Mouse (Mus musculus) liver, embryonic 13.5 days (tissue): ENCODE results near the gene Spred3. TPM values are rescaled to one million over a fixed set of nuclear protein-coding genes. Genes with fewer than 3 reads are reported as not detected.
"Not testable (repeated sequence)": the region's sequence is repeated elsewhere in the genome, so short reads cannot be mapped to it uniquely, and the experiment has no call there.

Experiments used
- ATAC-seq: fragments of 200-750 bp; cut with Nextera tagmentation; 2 replicates; pipeline ENCODE4 v1.8.0; 2017; ENCODE audit warnings: low read depth, mild to moderate bottlenecking, moderate number of reproducible peaks, moderate library complexity
- DNase-seq: peaks from one replicate; pipeline ENCODE4 v3.0.0; 2022
- H3K27ac ChIP-seq: fragments of 300-500 bp; sonication (generic); 2 replicates; pipeline ENCODE4 v1.5.1; 2015; ENCODE audit warnings: moderate library complexity, mild to moderate bottlenecking, inconsistent platforms
- H3K27me3 ChIP-seq: fragments of 300-500 bp; sonication (generic); 2 replicates; pipeline ENCODE4 v1.6.1; 2015; ENCODE audit warnings: mild to moderate bottlenecking, inconsistent platforms
- H3K36me3 ChIP-seq: fragments of 300-500 bp; sonication (generic); 2 replicates; pipeline ENCODE4 v1.6.1; 2015; ENCODE audit warnings: mild to moderate bottlenecking, inconsistent platforms
- H3K4me1 ChIP-seq: fragments of 300-500 bp; sonication (generic); replicated peaks from 2 replicates; pipeline ENCODE4 v1.6.1; 2015; ENCODE audit warnings: inconsistent platforms
- H3K4me2 ChIP-seq: fragments of 300-500 bp; sonication (generic); 2 replicates; pipeline ENCODE4 v1.6.1; 2015; ENCODE audit warnings: inconsistent platforms, mild to moderate bottlenecking, moderate library complexity
- H3K4me3 ChIP-seq: fragments of 300-500 bp; sonication (generic); replicated peaks from 2 replicates; pipeline ENCODE4 v1.5.1; 2015; ENCODE audit warnings: mild to moderate bottlenecking, inconsistent platforms
- H3K9ac ChIP-seq: fragments of 300-500 bp; sonication (generic); 2 replicates; pipeline ENCODE4 v1.6.1; 2015; ENCODE audit warnings: mild to moderate bottlenecking, inconsistent platforms
- H3K9me3 ChIP-seq: fragments of 300-500 bp; sonication (generic); replicated peaks from 2 replicates; pipeline ENCODE4 v1.6.1; 2016; ENCODE audit warnings: inconsistent platforms
- WGBS: fragments of 180-500 bp; shearing (Covaris S2); methylation state at CpG from one replicate; pipeline ENCODE4 v1.1.7; 2015; ENCODE audit not compliant: insufficient replicate concordance; 5-methylcytosine and 5-hydroxymethylcytosine counted together
- polyA plus RNA-seq: library from polyadenylated mRNA; unstranded; fragments of >200 nt; fragmentation: Nextera tagmentation; extraction: Ambion mirVana; gene quantifications from 2 replicates; pipeline ENCODE4 v1.2.1, GENCODE M21; 2015

Gene Spred3
- polyA plus RNA-seq, 1 experiment from 2014 or later: 0.23 TPM

DNA sequence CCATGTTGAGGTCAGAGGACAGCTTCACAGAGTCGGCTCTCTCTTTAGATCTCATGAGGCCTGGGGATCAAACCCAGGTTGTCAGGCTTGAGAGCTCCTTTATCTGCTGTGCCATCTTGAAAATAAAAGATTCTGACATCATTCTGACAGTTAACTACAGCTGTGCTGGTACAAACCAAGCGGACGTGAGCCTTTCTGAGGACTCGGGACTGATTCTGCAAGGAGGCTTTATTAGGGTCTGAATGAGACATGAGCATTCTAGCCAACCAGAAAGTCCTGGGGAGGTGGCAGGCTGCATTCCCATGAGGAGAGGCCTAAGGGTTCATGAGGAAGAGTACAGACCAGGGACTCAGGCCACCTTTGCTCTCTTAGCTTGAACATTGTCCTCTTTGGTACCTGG is 11.1 kb upstream of the Spred3 start:
- not testable (repeated sequence) for H3K27ac ChIP-seq, DNase-seq, H3K27me3 ChIP-seq, H3K4me3 ChIP-seq, ATAC-seq, H3K9ac ChIP-seq, H3K9me3 ChIP-seq
- H3K36me3 ChIP-seq: peaks cover 17% of the 10 kb centered on the region
- H3K4me2 ChIP-seq: 0 out of 2 replicates have a peak overlapping the region, but pooled peaks have one; percentile 91
- WGBS: 64% methylated on average over 4 of the region's 4 CpGs
- peaks cover 28% of the 10 kb centered on the region for H3K4me1 ChIP-seq

GRCm38 (mm10) chr7:29180854-29181236 is 10.6 kb upstream of the Spred3 start:
- Histone ChIP-seq H3K4me1 (peaks cover 28% of the 10 kb centered on the region), H3K9ac (peak overlapping the region; percentile 50; the same call in 1 of the 2 replicates), H3K4me3 (peak overlapping the region; percentile 85), H3K4me2 (peak overlapping the region; percentile 91), H3K27me3 (no peaks in the 10 kb centered on the region), H3K36me3 (peaks cover 22% of the 10 kb centered on the region), H3K27ac (peak overlapping the region; percentile 43), H3K9me3 (no peaks in the 10 kb centered on the region)
- DNase-seq (no peak), ATAC-seq (no peak)
- WGBS: 40% methylated on average over 5 of the region's 5 CpGs

GRCm38 (mm10) chr7:29180077-29180853 is 10.1 kb upstream of the Spred3 start, which contains the start of gene Psmd8:
Gene Psmd8 (minus strand): TSS chr7:29180701.
- H3K4me3 ChIP-seq: peak within 1 kb of the TSS; percentile 85
- peak within 1 kb of the TSS; percentile 59 for H3K27ac ChIP-seq
- under 1% methylated on average over 62 of the region's 62 CpGs for WGBS
- DNase-seq (peak; percentile 95), ATAC-seq (peak; percentile 93)
- H3K4me2 ChIP-seq: peak within 1 kb of the TSS; percentile 91
- H3K36me3 ChIP-seq: peaks cover 28% of the 10 kb centered on the region
- peak within 1 kb of the TSS; percentile 87 for H3K9ac ChIP-seq
- peaks cover 28% of the 10 kb centered on the region for H3K4me1 ChIP-seq
- no peaks in the 10 kb centered on the region for H3K27me3 ChIP-seq
- H3K9me3 ChIP-seq: no peaks in the 10 kb centered on the region

DNA sequence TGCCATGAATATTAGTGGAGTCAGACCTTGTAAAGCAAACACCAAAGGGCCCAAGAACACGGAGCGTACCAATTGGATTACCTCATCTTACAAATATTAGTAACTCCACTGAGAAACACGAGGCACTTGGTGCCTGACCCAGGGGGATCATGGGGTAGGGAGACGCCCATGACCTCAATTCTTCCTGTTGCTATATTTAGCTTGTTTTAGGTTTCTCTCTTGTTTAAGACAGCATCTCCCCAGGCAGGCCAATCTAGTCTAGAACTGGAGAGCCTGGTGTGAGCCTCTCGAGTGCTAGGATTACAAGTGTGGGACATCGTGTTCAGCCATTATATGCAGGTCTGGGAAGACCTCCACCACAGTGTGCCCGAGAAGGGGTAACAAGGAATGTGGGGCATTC is 9.1 kb upstream of the Spred3 start:
- peaks cover 28% of the 10 kb centered on the region for H3K4me1 ChIP-seq
- peak overlapping the region; percentile 87 for H3K9ac ChIP-seq
- H3K9me3 ChIP-seq: no peaks in the 10 kb centered on the region
- H3K4me3 ChIP-seq: peak overlapping the region; percentile 85
- no peak for ATAC-seq
- peak overlapping the region; percentile 91 for H3K4me2 ChIP-seq
- peaks cover 37% of the 10 kb centered on the region for H3K36me3 ChIP-seq
- 14% methylated on average over 7 of the region's 7 CpGs for WGBS
- DNase-seq: no peak
- H3K27ac ChIP-seq: peak overlapping the region; percentile 59; the same call in 1 of the 2 replicates
- H3K27me3 ChIP-seq: no peaks in the 10 kb centered on the region

GRCm38 (mm10) chr7:29178106-29178505 is 7.9 kb upstream of the Spred3 start:
- Histone ChIP-seq H3K27me3 (peaks cover 8% of the 10 kb centered on the region), H3K9me3 (no peaks in the 10 kb centered on the region), H3K4me1 (peaks cover 28% of the 10 kb centered on the region), H3K27ac (no peak overlapping the region), H3K4me2 (no peak overlapping the region; the same call in 1 of the 2 replicates), H3K9ac (no peak overlapping the region), H3K4me3 (peak overlapping the region; percentile 85; the same call in 1 of the 2 replicates), H3K36me3 (peaks cover 49% of the 10 kb centered on the region)
- 91% methylated on average over 4 of the region's 4 CpGs for WGBS
- no peak for ATAC-seq
- no peak for DNase-seq

- Histone ChIP-seq H3K27me3 (peaks cover 64% of the 10 kb centered on the region), H3K4me2 (peak overlapping the region; percentile 74; the same call in 1 of the 2 replicates), H3K4me3 (no peak overlapping the region), H3K36me3 (peaks cover 45% of the 10 kb centered on the region), H3K4me1 (peaks cover 37% of the 10 kb centered on the region), H3K9ac (no peak overlapping the region), H3K27ac (no peak overlapping the region), H3K9me3 (no peaks in the 10 kb centered on the region)
- WGBS: 54% methylated on average over 32 of the region's 32 CpGs
- ATAC-seq (no peak), DNase-seq (no peak)
These were observed 2.3 kb upstream of the Spred3 start for GRCm38 (mm10) chr7:29172390-29173016.

GRCm38 (mm10) chr7:29171562-29172097 is 1.4 kb upstream of the Spred3 start:
- H3K9me3 ChIP-seq: no peaks in the 10 kb centered on the region
- peaks cover 37% of the 10 kb centered on the region for H3K4me1 ChIP-seq
- WGBS: 7% methylated on average over 34 of the region's 34 CpGs
- H3K9ac ChIP-seq: peak overlapping the region; percentile 54; the same call in 1 of the 2 replicates
- ATAC-seq (no peak), DNase-seq (no peak)
- peaks cover 71% of the 10 kb centered on the region for H3K27me3 ChIP-seq
- peak overlapping the region; percentile 74 for H3K4me2 ChIP-seq
- H3K36me3 ChIP-seq: peaks cover 40% of the 10 kb centered on the region
- H3K27ac ChIP-seq: no peak overlapping the region
- H3K4me3 ChIP-seq: peak overlapping the region; percentile 56

DNA sequence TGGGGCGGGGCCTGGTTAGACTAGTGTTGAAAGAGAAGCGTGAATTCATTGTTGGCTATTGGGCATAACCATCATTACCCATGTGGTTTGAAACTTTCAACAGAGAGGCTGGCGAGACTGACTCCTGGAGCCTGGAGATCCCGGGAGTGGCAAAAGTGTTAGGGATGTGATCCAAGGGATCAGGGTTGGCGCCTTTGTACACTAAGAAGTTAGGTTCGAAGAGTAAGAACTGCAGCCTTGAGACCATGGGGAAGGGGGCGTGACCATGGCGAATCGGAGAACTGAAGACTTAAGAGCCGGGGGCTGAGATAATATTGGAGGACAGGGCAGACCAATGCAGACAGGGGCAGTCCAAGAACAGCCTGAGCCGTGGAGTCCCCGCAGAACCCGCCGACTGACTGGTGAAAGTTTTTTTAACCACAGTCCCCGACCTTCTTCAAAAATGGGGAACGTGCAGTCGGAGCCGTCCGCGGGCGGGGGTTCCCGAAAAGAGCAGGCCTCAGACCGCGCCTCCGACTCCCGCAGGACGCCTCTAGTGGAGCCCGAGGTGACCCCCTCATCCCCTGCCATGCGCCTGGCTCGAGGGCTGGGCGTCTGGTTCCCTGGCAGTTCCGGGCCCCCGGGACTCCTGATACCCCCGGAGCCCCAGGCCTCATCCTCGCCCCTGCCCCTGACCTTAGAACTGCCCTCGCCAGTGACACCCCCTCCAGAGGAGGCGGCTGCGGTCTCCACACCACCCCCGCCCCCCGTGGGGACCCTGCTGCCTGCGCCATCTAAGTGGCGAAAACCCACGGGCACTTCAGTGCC is 747 bp upstream of the Spred3 start:
- Histone ChIP-seq H3K27ac (no peak overlapping the region), H3K4me1 (peaks cover 37% of the 10 kb centered on the region), H3K9me3 (no peaks in the 10 kb centered on the region), H3K4me3 (peak overlapping the region; percentile 56), H3K27me3 (peaks cover 77% of the 10 kb centered on the region), H3K36me3 (peaks cover 33% of the 10 kb centered on the region), H3K4me2 (peak overlapping the region; percentile 74), H3K9ac (peak overlapping the region; percentile 54)
- WGBS: under 1% methylated on average over 43 of the region's 43 CpGs
- no peak for ATAC-seq
- DNase-seq: no peak

DNA sequence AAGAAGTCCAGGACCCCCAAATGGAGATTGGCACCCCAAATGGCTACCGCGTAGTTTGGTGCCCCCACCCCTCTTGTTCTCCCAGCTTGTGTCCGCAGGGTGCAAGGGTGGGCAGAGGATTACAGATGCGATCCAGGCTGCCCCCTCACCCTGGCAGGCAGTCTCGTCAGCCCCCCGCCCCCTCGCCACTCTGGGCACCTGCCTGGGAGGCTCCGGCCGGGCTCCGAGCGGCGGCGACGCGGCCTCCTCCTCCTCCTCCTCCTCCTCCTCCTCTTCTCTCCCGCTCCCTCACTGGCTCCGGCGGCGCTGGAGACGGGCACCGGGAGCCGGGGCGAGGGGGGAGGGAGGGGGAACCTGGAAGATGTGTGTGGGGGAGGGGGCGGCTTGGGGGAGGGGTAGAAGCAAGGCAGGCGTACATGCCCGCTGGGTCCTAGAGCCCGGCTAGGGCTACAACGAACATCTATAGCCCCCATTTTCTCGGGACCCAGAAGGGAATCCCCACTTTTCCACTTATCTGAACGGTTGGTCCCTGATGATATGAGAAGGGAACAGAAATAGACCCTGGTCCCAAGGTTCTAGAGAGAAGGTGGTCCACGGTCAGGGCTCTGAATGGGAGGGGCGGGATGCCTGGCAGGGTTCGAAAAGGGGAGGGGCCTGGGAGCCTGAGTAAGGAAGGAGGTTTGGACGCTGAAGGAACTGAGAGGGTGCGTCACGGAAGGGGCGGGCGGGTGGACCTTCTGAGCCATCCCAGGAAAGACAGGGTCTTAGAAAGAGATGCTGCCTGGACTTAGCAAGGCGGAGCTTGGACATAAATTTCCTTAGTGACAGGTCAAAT is 763 bp downstream of the Spred3 start:
- Histone ChIP-seq H3K27me3 (peaks cover 80% of the 10 kb centered on the region), H3K9ac (peak overlapping the region; percentile 13; the same call in 1 of the 2 replicates), H3K9me3 (no peaks in the 10 kb centered on the region), H3K4me1 (peaks cover 37% of the 10 kb centered on the region), H3K36me3 (peaks cover 18% of the 10 kb centered on the region), H3K27ac (no peak overlapping the region), H3K4me3 (peak overlapping the region; percentile 56), H3K4me2 (peak overlapping the region; percentile 74)
- ATAC-seq (peak; percentile 38), DNase-seq (no peak)
- WGBS: 1% methylated on average over 33 of the region's 39 CpGs

DNA sequence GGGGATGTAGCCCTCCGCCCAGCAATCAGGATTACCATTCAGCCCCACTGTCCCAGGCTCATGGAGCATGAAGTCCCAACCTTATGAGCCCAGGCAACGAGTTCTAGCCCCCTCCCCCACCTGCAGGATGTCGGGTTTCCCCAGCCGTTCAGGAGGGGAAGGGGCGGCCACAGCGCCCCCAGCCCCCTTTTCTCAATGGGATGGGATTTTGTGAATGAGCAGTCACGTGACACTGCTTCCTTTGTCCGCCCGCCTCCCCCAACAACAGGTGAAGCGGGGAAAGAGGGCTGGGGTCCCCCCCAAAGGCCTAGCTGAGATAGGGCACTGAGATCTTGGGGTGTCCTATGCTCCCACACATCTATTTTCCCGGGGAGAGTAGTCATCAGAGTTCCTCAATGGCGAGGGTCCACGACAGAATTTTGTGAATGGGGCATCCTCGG is 1.4 kb downstream of the Spred3 start:
- Histone ChIP-seq H3K36me3 (peaks cover 12% of the 10 kb centered on the region), H3K27me3 (peaks cover 79% of the 10 kb centered on the region), H3K9me3 (no peaks in the 10 kb centered on the region), H3K4me3 (peak overlapping the region; percentile 56), H3K9ac (peak overlapping the region; percentile 13; the same call in 1 of the 2 replicates), H3K4me2 (peak overlapping the region; percentile 74), H3K4me1 (peaks cover 37% of the 10 kb centered on the region), H3K27ac (no peak overlapping the region)
- ATAC-seq: no peak
- DNase-seq: no peak
- 1% methylated on average over 14 of the region's 14 CpGs for WGBS
